Mouse (Mus musculus) R1 (cell line): Measurements from ENCODE around the gene Nudt11.
"Not testable (repeated sequence)": the region's sequence is repeated elsewhere in the genome, so short reads cannot be mapped to it uniquely, and the experiment has no call there.

Experiments
- DNase-seq: peaks from one replicate; pipeline ENCODE4 v3.0.0-alpha.2; 2018; ENCODE audit warnings: low read depth, low spot score

Nudt11 gene

DNA sequence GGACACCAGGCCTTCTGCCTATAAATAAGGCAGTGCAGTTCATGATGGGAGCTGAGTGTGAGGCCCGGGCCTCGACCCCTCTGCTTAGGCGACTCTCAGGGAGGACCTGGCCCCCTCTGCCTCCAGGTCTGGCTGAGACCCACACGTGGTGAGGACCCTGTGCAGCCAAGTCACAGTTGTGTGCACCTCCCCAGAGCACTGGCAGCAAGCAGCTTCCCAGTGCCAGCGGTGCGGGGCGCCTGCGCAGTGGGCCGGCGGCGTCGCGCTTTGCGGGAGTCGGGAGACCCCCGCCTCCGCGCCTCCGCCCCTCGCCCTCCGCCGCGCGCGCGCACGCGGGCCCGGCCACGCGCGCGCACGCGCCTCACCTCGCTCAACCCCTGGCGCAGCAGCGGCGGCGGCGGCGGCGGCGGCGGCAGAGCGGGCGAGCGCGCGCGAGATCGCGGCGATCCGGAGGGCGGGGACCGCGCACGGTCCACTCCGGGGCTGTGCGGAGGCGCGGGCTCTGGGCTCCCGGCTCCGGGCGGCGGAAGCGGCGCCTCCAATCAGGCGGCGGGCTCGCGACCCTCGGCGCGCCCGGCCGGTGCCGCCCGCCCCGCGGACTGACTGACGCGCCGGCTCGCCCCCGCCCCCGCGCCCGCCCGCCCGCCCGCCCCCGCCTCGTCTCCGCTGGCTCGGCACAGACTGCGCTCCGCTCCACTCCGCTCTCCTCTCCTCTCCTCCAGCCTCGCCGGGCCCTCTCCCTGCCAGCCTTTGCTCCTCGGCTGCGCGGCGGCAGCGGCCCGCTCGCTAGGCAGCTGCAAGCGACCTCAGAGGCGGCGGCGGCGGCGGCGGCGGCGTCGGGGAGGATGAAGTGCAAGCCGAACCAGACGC lies at the start of gene Nudt11:
Nudt11 (plus strand) TSS at position 388 of the 870 bp plus-strand sequence.
- not testable (repeated sequence) for DNase-seq

DNA sequence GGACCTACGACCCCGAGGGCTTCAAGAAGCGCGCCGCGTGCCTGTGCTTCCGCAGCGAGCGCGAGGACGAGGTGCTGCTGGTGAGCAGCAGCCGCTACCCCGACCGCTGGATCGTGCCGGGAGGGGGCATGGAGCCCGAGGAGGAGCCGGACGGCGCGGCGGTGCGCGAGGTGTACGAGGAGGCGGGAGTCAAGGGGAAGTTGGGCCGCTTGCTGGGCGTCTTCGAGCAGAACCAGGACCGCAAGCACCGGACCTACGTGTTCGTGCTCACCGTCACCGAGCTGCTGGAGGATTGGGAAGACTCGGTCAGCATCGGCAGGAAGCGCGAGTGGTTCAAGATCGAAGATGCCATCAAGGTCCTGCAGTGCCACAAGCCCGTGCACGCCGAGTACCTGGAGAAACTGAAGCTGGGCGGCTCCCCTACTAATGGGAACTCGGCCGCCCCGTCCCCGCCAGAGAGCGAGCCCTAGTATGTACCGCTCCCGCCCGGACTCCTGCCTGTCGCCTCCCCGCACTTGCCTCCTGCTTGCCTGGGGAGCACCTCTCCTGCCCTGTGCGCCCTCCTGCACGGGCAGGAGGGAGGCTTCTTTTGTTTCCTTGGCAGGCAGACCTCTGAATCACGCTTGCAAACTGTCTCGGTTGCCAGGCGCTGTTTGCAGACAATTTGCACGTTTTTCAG lies 822 bp downstream of the Nudt11 start:
- peak; percentile 2 for DNase-seq

DNA sequence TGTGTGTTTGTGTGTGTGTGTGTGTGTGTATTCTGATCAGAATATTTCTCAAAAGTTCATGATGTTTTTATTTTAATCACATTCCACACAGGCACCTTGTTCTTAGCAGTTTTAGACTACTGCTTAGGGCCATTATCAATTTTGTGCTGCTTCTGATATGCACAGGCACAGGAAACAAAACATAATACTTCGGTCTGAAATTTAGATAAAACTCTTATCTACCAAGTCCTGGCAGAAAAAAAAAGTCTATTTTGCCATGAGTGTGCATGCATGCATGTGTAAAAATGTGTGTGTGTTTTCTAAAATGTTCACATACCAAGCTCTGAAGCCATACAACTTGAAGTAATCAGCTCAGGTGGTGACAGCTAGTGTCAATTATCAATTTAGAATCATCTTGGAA lies 14.3 kb downstream of the Nudt11 start:
- no peak for DNase-seq

DNA sequence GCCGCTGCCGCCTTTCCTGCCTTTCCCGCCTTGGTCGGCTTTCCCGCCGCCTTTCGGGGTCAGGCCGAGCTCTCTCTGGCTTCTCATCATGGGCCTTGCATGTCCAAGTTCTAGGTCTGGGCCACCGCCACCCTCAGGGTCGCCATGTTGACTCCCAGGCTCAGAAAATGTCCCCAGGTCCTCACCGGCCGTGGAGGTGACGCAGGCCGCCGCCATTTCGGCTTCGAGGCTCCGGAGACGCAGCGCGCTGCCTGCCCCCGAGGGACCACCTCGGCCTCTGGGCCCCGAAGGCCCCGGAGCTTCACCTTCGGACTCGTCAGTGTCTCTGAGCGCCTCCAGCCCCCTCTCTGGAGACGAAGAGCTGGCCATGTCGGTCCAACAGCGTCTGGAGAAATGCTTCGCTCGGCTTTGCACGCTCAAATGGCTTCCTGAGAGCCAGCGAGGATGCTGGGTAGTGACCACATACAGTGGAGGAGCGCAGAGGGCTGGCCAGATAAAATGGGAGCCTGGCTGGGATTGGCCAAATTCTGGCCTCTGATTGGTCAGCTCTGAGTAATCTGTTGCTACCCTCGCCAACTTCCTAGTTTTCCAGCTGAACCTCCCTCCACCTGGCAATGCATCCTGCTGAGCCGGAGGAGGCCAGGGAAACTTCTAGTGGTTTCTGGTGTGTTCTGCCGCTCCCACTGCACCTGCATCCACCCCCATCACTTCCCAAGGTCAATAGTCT lies 35.9 kb downstream of the Nudt11 start, which contains the start of gene AU022751:
AU022751 (minus strand) TSS at position 466 of the 727 bp plus-strand sequence.
- peak; percentile 68 for DNase-seq

DNA sequence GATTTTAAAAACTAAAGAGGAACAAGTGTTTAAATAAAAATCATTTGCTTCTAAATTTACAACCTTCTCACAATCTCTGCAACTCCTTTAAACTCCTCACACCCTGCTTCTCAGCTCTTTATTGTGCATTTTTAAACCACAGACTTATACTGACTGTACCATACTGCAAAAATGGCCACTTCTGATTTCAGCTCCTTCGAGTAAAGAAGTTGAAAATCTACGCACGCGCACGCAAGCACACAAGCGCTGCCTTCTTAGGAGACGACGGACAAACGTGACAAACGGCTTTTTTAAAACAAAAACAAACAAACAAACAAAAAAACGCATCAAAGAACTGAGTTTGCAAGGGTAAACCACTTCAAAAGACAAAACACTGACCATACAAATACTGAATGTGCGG lies 44.3 kb downstream of the Nudt11 start:
- no peak for DNase-seq

DNA sequence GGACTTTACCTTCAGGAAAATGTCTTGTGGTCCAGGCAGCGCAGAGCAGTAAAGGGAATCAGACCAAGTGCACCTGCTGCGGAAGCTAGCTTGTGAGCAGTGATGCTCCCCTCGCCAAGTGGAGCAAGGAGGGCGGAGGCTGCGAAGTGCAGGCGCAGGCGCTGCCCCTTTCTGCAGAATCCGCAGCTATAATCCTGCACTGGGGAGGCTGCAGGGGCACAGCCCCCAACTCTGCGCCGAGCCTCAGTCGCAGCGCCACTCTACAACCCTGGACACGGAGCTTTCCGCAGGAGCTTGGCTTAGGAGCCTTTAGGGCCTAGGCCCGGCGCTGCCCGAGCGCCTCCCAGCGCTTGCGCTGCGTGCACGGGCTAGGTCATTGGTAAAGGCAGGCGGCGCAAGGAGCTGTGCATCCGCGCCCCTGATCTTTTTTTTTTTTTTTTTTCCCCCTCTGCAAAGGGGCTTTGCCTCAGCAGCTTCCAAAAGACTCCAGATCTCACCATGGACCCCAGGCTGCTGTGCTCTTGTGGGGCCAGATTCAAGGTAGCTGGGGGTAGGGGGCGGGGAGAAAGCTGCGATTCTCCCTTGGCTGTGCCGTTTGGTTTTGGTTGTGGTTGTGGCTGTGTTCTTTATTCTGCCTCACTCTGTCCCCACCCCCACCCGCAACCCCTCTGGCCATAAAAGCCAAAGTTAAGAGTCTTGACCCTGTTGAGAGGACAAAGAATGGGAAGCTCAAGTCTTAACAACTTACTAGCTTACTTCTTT lies 44.9 kb downstream of the Nudt11 start:
- peak; percentile 54 for DNase-seq
